Mouse (Mus musculus) granulocyte monocyte progenitor cell, adult 5-6 weeks (primary cell): ENCODE data around the gene Pnpla8. TPM values are rescaled to one million over a fixed set of nuclear protein-coding genes. Genes with fewer than 3 reads are reported as not detected.
"Not testable (repeated sequence)": the region's sequence is repeated elsewhere in the genome, so short reads cannot be mapped to it uniquely, and the experiment has no call there.

Experiments used
- ATAC-seq: replicated peaks from 2 replicates; pipeline ENCODE4 v1.8.0; 2016; ENCODE audit warnings: mild to moderate bottlenecking, moderate TSS enrichment, inconsistent platforms; ENCODE audit not compliant: poor library complexity, severe bottlenecking
- total RNA-seq, 2 experiments: library from RNA; stranded (forward) in 1 of 2; stranded (reverse) in 1 of 2; fragments of 200-712, 200-1000 nt in 1 of 2; fragments of >200 nt in 1 of 2; fragmentation: Nextera tagmentation in 1 of 2; gene quantifications; 2 replicates each; pipeline ENCODE4 v1.2.3; 2014 to 2017

The Pnpla8 gene
- total RNA-seq (2014; fragmentation: Nextera tagmentation) = 18.9 and 30.2 TPM in 2 replicates
- 20.8 and 28.9 TPM in 2 replicates for total RNA-seq (2017)

DNA sequence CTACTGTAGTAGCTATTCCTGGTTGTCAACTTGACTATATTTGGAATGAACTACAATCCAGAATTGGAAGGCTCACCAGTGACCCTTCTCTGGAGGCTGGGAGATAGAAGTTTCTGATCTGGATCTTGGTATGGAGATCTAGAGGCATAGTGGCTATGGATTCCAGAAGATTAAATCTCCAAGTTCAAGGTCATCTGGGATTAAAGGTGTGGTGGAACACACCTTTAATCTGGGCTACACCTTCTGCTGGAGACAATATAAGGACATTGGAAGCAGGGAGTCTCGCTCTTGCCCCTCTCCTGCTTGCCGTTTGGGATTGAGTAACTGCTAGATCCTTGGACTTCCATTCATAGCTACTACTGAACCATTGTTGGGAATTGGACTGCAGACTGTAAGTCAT, at the start of gene Pnpla8:
Gene Pnpla8, plus strand, starts transcription at position 301 of the 400 bp plus-strand sequence.
- not testable (repeated sequence) for ATAC-seq

DNA sequence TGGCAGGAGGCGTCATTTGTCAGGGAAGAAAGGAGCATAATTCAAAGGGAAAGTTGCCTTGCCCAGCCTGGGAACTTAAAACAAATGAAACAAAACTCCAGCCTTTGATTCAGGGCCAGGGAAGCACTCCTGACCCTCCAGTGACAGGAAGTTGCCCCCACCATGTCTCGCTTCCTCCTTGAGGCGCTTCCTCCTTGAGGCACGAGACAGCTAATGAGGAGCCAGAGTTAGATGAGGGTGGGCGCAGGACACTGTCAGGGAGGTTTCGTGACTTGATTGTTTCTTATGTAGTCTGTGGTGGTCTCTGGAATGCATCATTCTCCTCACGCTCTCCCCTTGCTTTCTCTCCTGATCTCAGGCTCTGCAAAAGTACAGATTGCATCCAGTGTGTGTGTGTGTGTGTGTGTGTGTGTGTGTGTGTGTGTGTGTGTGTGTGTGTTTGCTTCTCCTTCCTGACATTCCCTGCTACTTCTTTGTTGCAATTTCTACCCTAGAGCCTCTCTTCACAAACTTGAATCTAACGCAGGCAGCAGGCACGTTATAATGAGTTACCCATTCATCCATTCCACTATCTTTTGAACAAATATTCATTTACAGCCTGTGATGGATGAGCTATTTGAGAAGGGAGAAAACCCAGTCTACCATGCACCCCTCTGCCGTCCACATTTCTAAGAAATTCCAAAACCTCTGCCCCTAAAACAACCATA, 44.7 kb upstream of the Pnpla8 start:
- peak; percentile 98 for ATAC-seq

DNA sequence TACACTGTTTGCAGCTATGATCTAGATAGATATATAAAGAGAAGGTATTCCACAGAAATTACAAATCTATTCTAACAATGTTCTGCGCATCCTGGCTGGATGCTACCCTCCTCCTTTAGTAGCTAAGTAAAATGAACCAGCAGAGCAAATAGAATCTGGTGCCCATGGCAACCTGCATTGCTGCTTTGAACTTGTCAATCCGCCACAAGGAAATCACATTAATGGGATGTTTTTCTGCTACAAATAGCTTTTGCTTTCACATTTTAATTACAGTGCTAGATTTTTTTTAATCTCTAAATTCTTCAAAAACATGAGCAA, 44.2 kb upstream of the Pnpla8 start:
- no peak for ATAC-seq

DNA sequence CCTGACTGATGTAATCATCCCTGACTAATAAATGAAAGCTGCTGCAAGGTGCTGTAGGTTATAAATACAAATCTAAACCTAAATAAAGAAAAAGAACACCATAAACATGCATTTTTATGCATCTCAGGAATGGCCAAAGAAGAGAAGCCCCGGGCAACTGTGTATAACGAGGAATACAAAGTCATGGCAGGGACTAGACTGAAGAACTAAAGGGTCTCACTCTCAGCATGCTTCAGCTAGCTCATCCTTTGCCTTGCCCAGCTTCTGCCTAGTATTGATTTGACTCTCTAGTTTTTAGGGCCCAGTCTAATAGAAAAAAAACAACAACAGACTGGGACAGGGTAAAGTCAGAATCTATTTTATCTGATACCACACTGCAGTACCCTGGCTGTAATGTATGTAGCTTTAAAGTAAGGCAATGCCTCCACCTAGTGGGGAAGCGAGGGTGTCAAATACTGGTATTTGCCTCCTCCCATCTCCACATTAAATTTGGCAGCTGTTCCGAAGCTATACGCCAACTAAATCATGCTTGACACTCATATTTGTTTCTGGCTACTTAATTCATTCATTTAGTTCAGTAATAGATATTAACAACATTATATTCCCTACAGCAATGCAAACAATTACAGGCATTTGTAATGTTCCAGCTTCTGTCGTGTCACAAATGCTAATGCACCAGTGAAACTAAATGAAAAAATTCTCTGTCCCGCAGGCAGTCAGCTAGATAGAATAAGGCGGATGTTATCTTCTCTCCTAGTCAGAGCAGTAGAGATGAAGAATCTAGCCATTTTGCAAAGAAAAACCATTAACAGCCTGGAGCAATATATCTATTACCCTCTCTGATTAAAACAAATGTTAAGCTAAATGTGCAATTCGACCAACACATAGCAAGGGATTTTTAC, 39.8 kb upstream of the Pnpla8 start:
- ATAC-seq = peak; percentile 85

DNA sequence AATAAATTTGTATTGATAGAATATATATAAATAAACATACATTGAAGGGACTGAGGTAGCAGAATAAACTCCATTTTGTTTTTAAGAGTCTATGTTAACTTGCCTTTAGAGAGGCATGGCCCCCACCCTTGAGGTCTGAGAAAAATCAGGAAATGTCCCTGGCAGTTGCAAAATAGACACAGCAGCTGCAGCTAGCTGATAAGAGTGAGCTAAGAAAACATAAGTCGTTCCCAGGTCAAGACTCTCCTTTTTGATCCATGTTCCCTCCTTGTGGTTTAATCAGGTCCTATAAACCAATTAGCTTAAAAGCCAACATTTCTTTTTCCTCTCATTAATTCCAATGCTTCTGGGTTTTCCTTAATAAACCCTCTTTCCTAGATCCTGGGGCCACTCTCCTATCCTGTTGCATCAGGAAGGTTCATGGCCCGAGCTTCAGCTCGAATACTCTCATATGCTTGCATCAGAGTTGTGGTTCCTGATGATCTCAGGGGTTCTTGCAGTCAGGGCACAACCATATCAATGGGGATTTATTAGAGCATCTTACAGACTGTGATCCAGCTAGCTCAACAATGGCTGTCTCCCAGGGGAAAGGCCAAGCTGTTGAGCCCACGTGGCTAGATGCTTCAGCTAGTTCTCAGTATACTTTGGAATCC, 23.2 kb upstream of the Pnpla8 start:
- ATAC-seq = peak; percentile 96

DNA sequence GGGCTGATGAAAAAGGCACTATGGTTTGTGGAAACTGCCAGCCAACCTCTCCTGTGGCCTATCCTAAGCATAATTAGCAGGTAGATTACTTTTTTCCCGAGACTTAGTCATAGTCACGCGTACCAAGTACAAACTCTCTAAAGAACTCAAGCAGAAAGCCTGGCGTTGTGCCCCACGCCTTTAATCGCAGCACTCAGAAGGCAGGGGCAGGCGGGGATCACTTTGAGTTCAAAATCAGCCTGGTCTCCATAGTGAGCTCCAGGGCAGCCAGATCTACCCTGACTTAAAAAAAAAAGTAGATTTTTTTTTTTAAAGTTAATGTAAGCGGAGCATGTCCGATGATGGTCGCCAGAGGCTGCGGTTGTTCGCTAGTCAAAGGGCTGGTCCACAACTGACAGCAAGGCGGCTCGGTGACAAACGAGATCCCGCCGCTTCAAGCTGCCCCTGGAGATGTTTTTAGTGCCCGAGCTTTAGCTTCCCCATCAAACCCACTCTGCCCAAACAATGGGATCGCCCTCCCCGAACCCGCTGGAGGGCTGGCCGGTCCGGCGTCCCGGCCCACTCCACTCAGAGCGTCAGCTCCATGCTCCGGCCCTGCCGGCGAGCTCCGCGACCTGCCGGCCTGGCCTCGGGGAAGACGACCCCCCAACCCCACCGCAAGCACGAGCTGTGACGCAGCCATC, 11.9 kb upstream of the Pnpla8 start:
- no peak for ATAC-seq

DNA sequence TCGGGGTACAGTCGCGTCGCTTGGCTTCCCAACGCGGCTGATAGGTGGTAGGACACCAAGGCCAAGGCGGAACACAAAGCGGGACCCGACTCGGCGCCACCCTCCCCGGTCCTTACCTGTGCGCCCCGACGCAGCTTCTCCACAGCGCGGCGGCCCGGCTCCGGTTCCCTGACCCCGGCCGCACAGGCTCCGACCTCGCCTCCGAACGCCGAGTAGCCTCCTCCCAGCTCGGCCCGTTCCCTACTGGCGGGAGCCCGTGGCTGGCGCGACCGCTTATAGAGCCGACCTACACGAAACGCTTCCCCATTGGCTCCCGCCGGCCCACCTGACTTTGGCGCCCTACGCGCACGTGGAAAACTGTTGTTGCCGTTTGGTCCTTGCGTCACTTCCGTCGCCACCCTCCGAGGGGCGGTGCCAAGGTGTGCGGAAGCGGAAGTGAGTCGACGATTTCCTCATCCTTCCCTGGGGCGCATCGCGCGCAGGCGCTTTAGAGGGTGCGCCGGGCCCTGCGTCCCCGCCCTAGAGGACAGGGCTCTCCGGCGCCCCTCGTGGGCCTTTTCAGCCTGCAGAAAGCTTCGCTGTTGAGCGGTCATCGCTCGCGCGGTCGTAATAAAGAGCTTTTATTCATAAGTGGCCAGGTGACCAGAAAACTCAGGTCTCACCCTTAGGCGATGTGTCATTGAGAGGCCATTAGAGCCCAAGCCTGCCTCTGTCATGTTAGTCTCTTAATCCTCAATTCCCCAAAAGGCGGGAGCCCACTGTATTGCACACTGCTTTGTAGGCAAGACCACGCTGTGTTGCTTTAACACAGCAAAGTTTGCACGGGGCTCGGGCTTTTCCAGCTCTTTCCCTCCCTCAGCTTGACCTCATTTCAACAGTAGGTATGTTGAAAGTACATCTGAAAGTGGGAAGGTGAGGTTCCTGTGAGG, 11.1 kb upstream of the Pnpla8 start, which contains the start of gene Dnajb9:
Gene Dnajb9, minus strand, starts transcription at position 503 of the 929 bp plus-strand sequence.
- peak; percentile 87 for ATAC-seq

DNA sequence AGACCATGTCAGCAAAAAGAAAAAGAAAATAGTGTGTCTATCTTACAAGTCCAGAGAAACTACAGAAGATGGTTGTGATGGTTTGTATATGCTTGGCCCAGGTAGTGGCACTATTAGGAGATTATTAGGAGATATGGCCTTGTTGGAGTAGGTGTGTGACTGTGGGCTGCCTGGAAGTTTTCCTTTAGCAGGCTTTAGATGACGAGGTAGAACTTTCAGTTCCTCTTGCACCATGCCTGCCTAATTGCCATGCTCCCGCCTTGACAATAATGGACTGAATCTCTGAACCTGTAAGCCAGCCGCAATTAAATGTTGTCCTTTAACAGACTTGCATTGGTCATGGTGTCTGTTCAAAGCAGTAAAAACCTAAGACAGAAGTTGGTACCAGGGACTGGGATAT, 9.6 kb upstream of the Pnpla8 start:
- ATAC-seq = no peak

DNA sequence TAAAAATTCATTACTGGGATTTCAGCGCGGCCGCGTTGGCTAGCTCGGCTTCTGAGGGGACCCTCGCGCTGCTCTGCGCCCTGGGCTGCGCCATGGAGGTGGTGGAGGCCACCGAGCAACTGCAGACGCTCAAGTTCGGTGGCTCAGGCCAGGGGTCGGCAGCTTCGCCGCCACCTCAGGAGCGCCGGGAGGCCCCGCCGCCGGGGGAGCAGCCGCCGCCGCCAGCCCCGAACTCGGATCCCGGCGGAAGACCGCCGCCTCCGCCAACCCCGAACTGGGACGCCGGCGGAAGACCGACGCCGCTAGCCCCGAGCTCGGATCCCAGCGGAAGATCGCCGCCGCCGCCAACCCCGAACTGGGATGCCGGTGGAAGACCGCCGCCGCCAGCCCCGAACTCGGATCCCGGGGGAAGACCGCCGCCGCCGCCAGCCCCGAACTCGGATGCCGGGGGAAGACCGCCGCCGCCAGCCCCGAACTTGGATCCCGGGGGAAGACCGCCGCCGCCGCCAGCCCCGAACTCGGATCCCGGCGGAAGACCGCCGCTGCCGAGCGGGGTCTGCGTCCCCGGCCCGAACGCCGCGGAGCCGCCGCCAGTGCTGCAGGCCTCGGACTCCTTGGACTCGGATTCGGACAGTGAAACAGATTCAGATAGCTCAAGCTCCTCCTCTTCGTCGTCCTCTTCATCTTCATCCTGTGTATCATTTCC, 634 bp downstream of the Pnpla8 start:
- peak; percentile 52 for ATAC-seq

DNA sequence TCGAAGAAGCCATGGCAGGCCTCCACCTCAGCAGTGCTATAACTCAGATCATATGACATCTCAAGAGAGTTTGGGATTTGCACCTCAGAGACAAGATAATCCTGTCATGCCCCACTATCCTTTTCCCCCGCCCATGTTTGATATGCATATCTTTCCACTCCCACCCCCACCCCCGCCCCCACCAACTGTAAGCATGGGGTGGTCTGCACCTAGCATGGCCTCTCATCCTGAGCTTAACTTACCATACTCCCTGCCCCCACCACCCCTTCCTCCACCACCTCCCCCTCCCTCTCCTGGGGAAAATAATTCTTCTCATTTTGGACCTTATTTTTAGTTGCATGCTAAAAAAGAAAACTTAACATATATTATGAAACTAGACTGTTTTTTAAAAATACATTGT, 1.9 kb downstream of the Pnpla8 start:
- no peak for ATAC-seq

DNA sequence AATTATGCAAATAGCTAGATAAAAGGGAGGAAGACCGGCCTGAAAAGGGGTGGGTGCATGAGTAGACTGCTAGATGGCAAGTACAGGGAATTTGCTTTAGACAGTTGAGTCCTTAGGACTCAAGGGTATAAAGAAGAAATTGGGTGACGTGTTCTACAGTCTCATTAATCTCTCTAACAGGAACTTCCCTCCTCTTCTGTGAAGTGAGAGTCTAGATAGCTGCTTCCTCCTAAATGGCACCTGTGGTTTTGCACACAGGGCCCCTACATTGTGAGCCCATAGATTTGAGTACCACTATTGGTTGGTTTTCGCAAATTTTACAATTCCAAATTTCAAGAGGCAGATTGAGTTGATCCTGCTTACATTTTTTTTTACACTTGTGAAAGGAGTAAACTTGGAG, 3.5 kb downstream of the Pnpla8 start:
- ATAC-seq = peak; percentile 75

DNA sequence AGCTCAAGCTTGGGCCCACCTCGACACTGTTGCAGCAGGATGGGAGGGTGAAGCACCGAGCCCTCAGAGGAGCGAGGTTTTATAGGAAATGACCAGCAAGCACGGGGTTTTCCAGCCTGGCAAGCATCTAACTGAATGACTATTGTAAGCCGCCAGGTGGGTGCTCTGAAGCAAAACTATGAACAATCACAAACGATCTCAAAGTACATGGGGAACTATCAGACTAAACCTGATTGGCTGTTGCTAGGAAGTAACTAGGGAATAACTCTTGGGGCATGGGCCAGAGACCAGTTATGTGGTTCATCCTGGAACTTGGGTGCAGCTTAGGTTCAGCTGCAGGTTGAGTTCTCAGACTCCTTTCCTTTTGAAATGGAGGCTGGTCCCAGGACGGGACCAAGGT, 19.9 kb downstream of the Pnpla8 start:
- ATAC-seq = no peak

DNA sequence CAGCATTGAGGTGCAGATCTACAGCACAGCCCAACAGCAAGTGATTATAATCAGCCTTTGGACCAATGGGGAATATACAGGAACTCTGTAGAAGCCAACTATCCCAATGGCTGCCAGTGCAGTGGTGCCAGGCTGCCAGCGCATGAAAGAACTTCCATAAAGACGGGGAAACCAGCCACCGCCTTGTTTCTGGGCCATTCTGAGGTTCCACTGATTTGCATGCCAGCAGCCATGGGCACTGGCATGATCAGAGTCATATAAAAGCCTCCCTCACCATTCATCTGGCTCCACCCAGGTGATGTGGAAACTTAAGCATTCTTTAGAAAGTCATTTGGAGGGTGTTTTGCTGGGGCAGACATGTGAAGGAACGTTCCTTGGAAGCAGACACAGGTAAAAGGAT, 21.2 kb downstream of the Pnpla8 start:
- no peak for ATAC-seq

DNA sequence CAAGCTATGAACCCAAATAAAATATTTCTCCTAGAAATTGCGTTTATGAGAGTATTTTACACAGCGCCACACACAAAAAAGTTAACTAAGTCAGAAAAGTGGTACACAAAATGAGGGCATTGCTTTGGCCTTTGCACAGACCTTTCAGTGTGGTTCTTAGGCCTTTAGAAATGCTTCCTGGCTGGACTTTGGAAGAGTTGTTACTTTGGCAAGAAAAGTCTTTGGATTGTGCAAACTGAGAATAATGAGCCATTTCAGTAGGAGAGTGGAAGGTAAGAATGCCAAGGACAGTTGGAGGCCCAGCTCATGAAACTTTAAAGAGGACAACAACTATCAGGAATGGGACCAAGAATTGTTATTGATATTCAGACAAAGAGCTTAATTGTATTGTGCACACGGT, 24.6 kb downstream of the Pnpla8 start:
- ATAC-seq = no peak

DNA sequence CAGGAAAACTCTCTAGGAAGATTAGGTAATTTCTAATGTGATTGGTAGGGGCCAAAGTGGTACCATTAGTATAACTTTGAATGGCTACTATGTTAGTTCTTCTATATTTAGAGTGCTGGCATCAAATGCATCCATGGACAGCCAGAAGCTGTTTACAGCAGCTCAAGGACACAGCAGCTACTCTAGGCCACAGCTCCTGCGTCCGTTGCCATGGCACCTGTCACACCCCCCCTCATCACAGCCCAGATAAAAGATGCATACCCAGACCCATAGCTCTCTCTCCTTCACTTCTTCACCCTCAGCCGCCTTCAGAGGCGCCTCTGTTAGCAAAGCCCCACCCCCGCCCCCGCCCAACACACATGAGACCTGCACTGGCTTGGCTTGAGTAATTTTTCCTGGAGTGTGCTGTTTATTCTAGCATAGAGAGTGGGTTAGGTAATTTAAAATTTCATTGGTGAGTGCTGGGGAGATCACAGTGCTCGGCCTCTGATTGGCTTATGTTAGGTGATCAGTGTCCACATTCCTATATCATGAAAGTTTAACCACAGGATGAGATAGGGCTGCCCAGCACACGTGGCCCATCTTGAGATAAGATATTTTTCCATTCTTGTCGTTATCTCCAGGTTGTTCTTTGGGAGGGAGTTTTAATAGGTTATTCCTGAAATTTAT, 27.3 kb downstream of the Pnpla8 start:
- ATAC-seq = no peak

DNA sequence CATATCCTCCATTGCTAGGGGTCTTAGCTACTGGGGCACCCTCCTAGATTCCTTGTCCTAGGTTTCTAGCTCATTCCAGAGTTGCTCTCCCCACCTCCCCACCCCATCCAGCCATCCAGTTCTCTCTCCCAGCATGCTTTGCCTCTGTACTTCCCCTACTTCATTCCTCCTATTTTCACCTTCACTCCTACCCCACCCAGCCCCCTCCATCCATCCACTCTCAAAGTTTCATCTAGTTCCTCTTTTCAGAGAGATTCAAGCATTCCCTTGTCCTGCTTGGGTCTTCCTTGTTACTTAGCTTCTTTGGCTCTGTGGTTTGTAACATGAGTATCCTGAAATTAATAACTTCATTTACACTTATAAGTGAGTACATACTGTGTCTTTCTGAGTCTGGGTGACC, 41.4 kb downstream of the Pnpla8 start:
- peak; percentile 48 for ATAC-seq

DNA sequence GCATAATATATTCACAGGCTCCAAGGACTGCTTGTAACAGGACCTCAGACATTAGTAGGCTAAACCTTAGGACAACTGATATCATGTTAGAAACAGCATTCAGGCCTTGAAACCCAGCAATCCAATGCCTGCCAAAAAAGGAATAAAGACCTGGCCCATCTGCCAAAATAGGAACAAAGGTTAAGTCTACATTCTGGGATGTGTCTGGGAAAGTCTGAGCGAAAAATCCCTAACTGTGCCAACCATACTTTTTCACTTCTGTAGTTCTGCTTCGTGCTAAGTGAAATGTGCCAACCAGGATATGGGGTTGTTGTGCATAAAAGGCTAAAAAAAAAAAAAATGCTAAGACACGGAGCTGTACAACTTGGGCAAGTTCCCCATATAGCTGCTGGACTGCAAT, 44.5 kb downstream of the Pnpla8 start:
- ATAC-seq = peak; percentile 16; the same call in 1 of the 2 replicates

DNA sequence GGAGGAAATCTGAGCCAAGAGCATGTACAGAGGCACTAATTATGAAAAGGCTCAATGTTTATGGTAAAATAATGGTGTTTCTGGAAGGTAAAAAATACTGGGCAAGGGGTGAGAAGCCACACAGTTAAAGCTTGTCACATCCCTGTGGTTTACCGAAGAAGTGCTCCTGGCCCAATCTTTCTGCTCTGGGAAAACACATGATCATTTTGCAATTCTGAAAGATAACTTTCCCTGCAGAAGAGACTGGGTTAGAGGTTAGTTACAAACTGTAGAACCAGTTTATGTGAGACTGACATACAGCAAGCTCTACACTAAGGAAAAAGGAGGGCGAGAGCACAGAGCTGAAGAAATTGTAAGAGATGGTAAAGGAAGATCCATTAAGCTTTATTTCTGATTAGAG, 46.0 kb downstream of the Pnpla8 start:
- ATAC-seq = no peak
